ENCODE assay signal across 25 mouse cellular contexts in genomic region chr7:79263776-79264175, GRCm38 (mm10).
"Had no signal": no experiment of that assay in that cellular context is flagged by ENCODE, and none has a peak within 500 bp of the region (broad histone marks: within the 10 kb centered on the region; RNA-seq: fewer than 3 reads in every experiment).

No protein-coding gene starts in this region.

- H3K36me3 ChIP-seq: embryonic facial prominence, embryonic 10.5 days; embryonic facial prominence, embryonic 12.5 days; embryonic facial prominence, embryonic 13.5 days; embryonic facial prominence, embryonic 15.5 days; forebrain, embryonic 10.5 days; forebrain, embryonic 12.5 days; forebrain, embryonic 15.5 days; heart, embryonic 10.5 days had no signal

- H3K4me3 ChIP-seq: embryonic facial prominence, embryonic 10.5 days; embryonic facial prominence, embryonic 12.5 days; embryonic facial prominence, embryonic 13.5 days; embryonic facial prominence, embryonic 15.5 days; erythroblast, embryonic 14.5 days; forebrain, embryonic 10.5 days; forebrain, embryonic 12.5 days; forebrain, embryonic 13.5 days; forebrain, embryonic 15.5 days; gastrocnemius, adult 2 months; heart, adult 2 months; heart, embryonic 10.5 days had no signal

- H3K4me2 ChIP-seq: embryonic facial prominence, embryonic 12.5 days; embryonic facial prominence, embryonic 13.5 days; embryonic facial prominence, embryonic 15.5 days; forebrain, embryonic 12.5 days; forebrain, embryonic 13.5 days; forebrain, embryonic 15.5 days had no signal

- DNase-seq: cerebellum, adult 9-11 months; cerebellum, postnatal 10 days; cerebellum, postnatal 14 days; cerebellum, postnatal 25 days; cerebellum, postnatal 36 days; embryo, embryonic 11 days; forebrain, postnatal 0 days; gastrocnemius, adult 2 months; gastrocnemius, postnatal 10 days; gastrocnemius, postnatal 14 days; gastrocnemius, postnatal 25 days; gastrocnemius, postnatal 36 days; heart, adult 11 months; heart, adult 18-20 months; heart, adult 2 months had no signal

- H3K27me3 ChIP-seq: embryonic facial prominence, embryonic 12.5 days; embryonic facial prominence, embryonic 13.5 days; embryonic facial prominence, embryonic 15.5 days; forebrain, embryonic 12.5 days; forebrain, embryonic 13.5 days; forebrain, embryonic 15.5 days had no signal
